Mouse (Mus musculus): ENCODE data around the gene Tns3.
A peak's percentile ranks its signal among the peaks of the same experiment; 100 is the strongest.

The Tns3 gene

GRCm38 (mm10) chr11:8664393-8664743 lies at the start of gene Tns3:
Gene Tns3 (minus strand): TSS chr11:8664535.
- peak; percentile 46 for DNase-seq

DNA sequence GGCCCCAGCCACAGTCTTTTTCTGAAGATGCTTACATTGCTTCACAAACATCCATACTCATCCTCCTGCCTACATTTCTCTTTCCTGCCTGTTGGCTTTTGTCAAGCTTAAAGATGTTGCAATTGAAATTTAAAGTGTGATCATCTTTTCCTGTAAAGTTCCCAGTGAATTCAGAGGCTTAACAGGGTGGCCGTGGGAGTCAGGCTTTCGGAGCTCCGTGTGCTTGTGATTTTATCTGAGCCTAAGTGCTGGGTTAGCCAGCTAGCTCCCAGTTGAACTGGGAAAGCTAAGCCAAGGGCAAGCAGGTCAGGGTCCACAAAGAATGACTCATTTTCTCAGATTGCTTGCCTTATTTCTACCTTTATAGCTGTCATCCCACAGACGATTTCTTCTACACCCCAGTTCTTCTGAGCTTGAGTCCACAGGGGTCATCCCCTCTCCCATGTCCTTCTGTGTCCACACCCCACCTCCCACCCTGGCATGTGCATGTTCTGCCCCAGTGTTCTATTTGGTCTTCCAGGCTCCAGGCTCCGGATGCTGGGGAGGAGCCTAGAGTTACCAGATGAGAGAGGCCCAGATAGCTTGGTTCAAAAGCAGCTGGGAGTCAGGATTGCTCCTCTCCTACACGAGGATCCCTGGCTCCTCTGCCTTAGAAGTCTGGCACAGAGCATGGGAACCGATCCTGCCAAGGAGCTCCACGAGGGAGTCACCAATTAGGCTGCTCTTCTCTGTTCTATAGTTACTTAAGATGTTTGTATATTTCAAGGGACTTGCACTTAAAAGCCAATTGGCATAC lies 42.1 kb upstream of the Tns3 start:
- DNase-seq: no peak

- no peak for DNase-seq
Observed at GRCm38 (mm10) chr11:8705156-8705555, 40.8 kb upstream of the Tns3 start.

GRCm38 (mm10) chr11:8703876-8704275 lies 39.5 kb upstream of the Tns3 start:
- no peak for DNase-seq

- no peak for DNase-seq
Observed at GRCm38 (mm10) chr11:8702532-8702886, 38.2 kb upstream of the Tns3 start.

- no peak for DNase-seq
Observed at GRCm38 (mm10) chr11:8701845-8702531, 37.7 kb upstream of the Tns3 start.

DNA sequence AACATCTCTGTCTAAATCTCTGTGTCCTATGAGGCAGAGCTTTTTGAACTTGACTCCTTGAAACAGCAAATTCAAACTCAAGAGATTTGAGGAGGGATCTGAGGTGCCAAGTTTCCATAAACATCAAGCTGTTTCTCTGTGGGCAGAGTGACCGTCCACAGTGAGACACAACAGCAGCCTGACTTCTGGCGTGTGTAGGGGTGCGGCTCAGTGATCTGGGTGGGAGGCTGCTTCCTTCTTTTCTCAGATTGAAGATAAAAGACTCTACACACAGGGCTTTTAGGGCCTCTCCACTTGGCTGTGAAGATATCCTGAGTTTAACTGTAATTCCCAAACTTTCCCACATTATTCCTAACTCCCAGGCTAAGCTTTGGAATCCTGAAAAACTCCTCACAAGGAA lies 37.1 kb upstream of the Tns3 start:
- DNase-seq: no peak

- DNase-seq: no peak
Observed at GRCm38 (mm10) chr11:8700641-8701221, 36.4 kb upstream of the Tns3 start.

DNA sequence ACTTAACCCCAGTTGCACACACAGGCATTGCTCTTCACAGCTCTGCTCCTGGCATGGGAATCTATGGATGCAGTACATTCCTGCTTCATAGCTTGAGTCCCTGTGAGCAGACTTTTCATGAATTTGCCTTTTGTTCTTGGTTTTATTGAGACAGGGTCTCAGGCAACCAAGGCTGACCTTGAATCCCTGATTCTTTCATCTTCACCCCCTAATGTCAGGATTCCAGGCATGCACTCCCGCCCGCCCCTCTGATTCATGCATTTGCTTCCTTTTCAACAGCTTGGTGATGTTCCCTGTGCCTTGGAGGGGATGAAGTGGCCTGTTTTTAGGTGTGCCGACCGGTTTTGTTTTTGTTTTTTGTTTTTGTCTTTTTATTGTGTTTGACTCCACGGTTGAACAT lies 35.4 kb upstream of the Tns3 start:
- DNase-seq: no peak

- no peak for DNase-seq
Observed at GRCm38 (mm10) chr11:8697670-8698069, 33.3 kb upstream of the Tns3 start.

DNA sequence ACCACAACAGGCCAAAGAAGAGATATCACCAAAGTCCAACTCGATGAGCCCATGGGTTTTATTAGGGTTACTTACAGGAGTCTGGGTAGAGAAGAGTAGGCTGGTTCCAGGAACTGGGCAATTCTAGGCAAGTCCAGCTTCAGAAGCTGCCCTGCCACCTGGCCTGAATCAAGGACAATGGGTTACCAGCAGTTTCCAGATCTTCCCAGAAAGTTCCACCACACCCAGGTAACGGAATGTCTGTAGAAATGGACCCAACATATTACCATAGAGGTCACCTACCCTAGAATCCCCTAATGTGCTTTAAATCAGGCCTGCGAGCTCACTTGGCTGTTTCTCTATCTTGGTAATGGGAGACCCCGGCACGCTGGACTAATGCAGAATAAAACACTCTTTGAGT lies 29.8 kb upstream of the Tns3 start:
- DNase-seq: no peak

DNA sequence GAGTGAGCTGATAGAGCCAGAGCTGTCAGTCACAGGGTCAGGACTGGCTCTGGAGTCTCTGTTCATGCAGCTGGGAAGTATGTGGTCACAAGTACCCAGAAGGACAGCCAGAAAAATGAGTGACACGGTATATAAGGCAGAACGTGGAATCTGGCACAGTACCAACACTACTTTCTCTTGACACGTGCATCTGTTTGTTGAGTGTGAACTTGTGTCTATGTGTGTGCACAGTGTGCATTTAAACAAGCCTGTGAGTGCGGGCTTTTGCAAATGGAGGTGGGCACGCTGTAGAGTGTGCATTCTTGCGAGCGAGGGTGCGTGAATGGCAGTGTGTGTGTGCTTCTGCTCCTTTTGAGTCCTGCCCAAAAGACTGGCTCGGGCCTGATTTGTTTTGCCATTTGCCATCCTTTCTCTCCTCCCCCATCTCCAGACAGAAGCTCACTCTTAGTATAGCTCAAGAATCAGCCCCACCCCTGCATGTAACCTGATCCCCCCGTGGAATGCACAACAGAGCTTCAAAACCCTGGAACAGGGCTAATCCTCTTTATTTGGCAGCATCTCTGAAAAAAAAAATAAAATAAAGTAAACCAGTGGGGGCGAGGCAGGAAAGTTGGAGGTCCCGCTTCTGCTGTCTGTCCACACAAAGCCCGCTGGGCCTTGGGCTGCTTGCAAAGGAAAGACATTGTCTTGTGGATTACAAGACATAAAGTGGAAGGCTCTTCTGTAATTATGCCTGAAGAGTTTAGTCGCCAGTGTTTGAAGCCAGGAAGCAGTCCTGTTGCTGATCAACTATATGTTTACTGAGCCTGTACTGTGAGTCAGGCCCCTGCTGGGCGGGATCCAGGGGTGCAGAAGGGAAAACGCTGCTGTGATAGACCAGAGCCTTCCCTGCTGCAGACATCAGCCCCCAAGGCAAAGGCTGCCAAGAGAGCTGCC lies 28.5 kb upstream of the Tns3 start:
- DNase-seq: peak; percentile 24

DNA sequence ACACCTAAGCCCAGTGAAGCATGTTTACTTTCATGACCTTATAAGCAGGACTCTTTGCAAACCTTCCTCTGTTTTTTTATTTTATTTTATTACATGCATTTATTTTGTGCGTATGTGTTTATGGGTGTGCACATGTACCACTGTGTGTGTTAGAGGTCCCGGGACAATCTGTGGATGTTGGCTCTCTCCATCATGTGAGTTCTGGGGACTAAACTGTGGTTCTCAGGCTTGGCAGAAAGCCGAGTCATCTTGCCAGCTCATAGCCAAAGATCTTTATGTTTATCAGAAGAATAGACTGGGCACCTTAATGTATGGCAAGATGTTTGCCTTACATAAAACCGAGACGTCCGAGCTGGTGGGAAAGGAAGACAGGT lies 27.8 kb upstream of the Tns3 start:
- DNase-seq: no peak

GRCm38 (mm10) chr11:8691605-8692004 lies 27.3 kb upstream of the Tns3 start:
- no peak for DNase-seq

DNA sequence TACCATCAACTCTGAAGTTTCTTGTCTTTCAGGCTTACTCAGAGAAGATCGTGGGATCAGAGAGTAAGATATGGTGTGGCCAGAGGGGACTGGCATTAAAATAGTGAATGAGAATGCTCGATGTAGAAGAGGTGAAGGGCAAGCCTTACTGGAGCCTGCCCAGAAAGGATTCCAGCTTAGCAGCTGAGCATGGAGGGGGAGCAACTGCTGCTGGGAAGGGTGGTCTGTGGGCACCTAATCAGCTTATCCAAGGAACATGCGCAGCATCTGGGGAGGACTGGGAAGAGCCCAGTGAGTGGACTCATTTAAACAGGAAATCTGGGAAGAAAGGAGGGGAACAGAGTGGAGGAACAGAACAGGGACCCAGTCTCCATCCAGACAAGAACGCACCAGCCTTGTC lies 26.3 kb upstream of the Tns3 start:
- DNase-seq: no peak

DNA sequence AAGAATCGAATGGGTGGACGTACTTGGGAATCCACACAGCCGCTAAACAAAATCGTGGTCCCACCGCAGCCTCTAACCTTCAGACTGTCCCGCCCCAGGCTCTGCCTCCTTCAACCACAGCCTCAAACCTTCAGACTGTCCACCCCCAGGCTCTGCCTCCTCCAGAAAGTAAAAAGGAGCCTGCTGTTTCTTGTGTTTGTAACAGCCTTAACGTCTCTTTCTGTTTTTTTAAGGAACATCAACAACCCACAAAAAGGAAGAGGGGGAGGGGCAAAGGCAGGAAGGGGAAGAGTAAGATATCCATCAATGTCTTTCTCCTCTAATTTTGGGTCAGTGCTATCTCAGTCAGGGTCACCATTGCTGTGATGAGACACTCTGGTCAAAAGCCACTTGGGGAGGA lies 25.2 kb upstream of the Tns3 start:
- DNase-seq: peak; percentile 10

DNA sequence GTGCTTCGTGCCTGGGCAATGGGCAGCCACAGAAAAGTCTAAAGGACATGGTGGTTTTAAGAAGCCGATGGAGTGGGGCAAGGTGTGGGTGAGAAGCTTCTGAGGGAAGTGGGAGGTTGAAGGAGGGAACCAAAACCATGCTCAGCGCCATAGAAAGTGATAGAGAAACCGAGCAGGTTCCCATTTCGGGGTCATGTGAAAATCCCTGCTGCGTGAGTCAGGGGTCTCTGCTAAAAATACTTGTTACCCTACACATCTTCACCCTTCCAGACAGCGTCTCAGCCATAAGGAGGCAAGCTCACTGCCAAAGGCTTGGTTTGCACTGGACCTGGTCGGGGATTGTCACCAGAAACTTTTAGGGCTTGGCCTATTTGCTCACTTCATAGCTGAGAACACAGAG lies 24.6 kb upstream of the Tns3 start:
- no peak for DNase-seq

DNA sequence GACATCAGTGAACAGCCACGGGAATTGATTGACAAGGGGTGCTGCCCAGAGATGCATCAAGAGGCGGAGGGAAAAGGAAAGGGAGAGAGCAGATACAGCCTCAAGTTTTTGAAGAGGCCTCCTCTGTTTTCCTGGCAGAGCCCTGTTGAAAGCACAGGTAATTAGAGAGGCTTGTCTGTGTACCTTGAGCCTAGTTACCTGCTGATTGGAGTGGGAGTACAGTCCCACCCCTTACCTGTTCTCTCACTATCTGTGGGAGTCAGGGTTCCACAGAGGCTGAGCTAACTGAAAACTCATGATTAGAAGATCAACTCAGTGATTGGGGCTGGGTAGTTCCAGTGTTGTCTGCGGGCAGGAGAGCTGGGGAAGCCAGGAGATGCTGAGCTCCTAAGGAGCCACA lies 22.2 kb upstream of the Tns3 start:
- DNase-seq: no peak

DNA sequence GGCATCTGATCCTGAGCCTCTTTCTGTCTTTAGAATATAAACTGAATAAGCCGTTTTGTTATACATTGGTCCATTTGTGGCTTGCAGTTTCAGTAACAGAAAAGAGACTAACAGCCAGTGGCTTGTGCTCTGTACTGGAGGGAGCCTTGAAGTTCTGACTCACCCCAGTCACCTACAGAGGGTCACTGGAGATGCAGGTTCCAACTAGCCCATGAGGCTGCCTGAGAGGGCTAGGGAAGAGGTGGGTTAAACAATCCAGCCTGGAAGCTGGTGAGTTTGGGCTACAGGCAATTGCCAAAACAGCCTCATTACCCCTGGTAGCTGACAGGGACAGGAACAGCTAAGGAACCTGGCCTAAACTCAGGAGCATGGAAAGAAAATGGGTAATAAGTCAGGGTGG lies 21.7 kb upstream of the Tns3 start:
- DNase-seq: no peak

- no peak for DNase-seq
Observed at GRCm38 (mm10) chr11:8685195-8685594, 20.9 kb upstream of the Tns3 start.

- no peak for DNase-seq
Observed at GRCm38 (mm10) chr11:8684262-8684661, 19.9 kb upstream of the Tns3 start.

- no peak for DNase-seq
Observed at GRCm38 (mm10) chr11:8681356-8681755, 17.0 kb upstream of the Tns3 start.

- DNase-seq: no peak
Observed at GRCm38 (mm10) chr11:8680650-8681049, 16.3 kb upstream of the Tns3 start.
